Mouse (Mus musculus) lung, postnatal 14 days (tissue): ENCODE data around the gene Nutf2.
"Not testable (repeated sequence)": the region's sequence is repeated elsewhere in the genome, so short reads cannot be mapped to it uniquely, and the experiment has no call there.

Experiments
- DNase-seq: peaks from one replicate; pipeline ENCODE4 v3.0.0; 2021

Nutf2 gene

DNA sequence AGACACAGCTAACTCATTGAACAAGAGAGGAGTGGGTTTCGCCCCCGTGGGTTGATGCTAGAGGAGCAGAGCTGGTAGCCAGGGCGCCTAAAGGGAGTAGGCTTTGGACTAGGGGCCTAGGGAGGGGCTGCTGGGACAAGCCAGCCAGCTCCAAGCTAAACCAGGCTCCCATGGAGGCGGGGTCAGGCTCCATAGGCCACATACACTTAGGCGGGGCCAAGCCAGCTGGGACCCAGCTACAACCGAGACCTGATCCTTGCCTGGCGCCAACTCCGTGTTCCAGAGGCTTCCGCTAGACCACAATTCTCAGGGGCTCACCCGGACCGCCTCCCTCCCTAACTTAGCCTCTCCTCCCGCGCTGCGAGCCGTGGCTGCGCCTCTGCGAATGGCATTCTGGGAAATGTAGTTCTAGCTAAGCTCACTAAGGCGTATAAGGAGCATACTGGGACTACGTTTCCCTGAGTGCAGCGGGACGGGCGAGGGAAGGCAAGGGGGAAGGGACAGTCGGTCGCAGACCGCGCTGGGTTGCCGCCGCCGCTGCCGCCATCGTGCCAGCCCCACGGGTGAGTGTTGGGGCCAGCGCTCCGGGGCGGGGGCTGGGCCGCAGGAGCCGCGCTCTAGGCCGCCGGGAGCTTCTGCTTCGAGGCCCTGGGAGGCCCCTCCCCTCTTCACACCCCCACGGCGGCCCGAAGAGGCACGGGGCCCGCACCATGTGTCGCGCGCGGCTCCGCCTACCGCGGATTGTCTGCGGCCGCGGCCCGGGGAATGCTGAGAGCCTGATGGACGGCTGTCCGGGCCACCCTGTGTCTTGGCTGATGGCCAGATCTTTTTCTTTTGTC is at the start of gene Nutf2:
Gene Nutf2, plus strand, starts transcription at position 438 of the 839 bp plus-strand sequence.
- peak; percentile 93 for DNase-seq

DNA sequence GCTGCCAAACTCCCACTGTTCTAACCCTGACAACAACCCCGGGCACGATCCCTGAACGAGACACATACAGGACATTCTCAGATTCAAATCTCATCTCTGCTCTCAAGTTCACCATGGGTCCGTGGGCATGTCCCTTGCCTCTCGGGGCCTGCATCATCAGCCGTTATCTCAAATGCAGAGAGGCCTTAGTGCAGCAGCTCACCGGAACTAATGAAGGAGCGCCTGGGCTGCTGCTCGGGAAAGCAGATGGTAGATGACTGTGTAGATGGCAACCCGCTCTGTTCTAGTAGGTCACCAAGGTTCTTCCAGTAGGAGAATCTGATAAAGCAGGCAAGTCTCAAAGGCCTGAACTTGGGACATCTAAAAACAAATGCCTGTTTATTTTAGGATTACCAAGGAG is 49.3 kb upstream of the Nutf2 start:
- no peak for DNase-seq

DNA sequence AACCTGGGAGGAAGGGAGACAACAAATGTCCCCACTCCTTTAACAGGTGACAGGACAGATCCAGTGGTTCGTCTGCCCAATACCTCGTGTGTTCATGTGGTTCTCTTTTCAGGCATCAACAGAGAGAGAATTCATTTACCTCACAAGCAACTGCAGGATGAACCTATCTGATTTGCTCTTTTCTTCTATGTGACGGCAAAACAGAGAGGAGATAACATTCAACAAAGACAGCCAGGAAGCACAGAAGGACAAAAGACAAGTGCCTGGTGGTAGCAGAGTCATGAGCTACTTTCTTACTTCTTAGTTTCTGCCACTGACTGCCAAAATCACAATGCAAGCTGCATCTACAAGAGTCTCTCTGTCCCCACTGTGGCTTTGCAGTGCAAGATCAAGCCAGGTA is 48.8 kb upstream of the Nutf2 start:
- DNase-seq = no peak

DNA sequence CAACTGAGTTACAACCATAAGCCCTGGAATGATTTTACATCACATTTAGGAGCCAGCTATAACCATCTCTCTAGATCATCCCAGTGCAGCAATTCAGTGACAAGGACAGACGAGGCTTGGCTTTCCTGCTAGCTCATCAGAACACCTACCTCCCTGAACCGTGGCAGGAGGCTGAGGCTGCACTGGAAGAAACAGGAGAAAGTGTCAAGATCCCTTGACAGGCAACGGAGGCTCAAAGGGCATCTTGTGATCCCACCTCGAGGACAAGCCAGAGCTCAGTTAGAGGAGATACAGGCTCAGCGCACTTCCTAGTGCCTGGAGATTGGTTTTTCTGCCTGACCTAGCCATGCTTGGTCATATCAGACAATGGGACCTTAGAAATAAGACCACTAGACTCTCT is 47.9 kb upstream of the Nutf2 start:
- no peak for DNase-seq

DNA sequence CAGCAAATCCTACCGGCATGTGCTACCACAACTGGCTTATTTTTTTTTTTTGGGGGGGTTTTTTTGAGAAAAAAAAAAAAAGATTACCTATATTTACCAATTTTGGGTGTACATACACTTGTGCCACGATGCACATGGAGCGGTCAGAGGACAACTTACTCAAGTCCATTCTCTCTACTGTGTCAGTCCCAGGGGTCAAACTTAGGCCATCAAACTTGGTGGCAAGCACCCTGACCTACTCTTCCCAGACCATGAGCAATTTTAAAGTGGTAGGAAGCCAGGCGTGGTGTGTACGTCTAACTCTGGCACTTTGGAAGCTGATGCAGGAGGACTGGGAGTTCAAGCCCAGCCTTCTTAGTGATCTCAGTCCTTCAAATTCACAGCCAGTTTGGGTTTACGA is 47.1 kb upstream of the Nutf2 start:
- DNase-seq = no peak

DNA sequence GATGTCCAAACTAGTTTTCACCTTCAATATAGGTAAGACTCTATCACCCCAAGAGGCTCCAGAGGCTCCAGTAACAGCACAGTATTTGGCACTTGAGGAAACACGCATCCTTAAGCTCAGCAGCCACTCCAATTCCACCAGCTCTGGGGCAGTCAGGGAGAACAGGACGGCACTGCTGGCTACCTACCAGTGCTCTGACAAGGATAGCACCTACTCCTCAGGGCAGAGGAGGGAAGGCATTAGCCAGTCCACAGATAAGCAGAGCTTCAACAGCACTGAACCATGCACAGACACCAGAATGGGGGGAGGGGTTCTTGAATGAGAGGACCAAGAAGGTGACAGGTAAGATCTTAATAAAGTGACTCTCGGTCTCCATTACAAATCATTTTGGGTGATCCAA is 40.7 kb upstream of the Nutf2 start:
- no peak for DNase-seq

DNA sequence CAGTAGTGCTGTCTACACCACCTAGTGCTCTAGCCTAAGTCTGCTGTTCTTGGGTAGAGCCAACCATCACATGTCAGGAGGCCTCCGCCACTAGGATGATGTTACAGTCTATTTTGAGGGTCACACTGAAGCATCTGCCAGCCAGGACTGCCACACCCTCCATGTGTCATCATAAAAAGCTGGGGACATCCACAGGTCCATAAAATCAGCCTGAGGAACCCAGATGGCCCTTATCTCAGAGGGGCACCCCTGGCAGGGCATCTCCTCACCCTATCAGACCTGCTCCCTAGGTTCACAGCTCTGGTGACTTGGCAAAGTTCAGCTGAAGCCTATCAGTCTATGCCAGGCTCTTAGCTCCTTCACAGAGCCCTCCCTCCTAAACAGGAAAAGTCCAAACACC is 39.5 kb upstream of the Nutf2 start:
- DNase-seq = no peak

DNA sequence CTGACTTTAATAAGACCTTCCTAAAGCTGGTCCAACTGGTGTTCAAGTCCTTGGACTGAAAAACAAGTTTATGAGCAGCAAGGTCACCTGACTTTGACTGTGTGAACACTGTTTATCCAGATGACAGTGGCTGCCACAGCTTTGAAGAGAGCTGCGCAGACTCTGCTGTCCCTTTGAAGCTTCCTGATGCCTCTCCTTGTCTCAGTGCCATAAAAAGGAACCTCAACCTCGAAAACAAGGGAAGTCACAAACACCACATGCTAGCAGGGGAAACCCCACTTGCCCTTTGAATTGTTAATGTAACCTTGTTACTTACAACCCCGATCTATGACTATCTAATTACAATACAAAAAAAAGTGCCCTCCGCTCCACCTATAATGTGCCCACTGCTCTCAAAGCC is 34.9 kb upstream of the Nutf2 start:
- DNase-seq = no peak

DNA sequence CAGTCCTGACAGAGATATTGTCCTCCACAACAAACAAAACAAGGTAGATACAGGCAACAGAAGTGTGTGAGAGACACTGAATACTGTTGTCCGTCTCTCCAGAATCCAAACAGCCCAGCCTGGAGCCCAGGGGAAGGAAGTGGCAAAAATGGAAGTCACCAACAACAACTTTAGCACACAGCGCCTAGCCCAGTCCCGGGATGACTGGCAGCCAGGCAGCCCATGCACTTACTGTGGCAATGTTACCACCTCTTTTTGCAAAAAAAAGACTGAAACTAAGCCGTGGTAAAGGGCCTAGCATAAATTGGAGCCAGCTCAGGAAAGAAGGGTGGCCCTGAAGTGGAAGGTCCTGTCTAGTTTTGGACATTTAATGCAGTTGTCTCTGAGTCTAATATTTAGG is 34.0 kb upstream of the Nutf2 start:
- peak; percentile 15 for DNase-seq

DNA sequence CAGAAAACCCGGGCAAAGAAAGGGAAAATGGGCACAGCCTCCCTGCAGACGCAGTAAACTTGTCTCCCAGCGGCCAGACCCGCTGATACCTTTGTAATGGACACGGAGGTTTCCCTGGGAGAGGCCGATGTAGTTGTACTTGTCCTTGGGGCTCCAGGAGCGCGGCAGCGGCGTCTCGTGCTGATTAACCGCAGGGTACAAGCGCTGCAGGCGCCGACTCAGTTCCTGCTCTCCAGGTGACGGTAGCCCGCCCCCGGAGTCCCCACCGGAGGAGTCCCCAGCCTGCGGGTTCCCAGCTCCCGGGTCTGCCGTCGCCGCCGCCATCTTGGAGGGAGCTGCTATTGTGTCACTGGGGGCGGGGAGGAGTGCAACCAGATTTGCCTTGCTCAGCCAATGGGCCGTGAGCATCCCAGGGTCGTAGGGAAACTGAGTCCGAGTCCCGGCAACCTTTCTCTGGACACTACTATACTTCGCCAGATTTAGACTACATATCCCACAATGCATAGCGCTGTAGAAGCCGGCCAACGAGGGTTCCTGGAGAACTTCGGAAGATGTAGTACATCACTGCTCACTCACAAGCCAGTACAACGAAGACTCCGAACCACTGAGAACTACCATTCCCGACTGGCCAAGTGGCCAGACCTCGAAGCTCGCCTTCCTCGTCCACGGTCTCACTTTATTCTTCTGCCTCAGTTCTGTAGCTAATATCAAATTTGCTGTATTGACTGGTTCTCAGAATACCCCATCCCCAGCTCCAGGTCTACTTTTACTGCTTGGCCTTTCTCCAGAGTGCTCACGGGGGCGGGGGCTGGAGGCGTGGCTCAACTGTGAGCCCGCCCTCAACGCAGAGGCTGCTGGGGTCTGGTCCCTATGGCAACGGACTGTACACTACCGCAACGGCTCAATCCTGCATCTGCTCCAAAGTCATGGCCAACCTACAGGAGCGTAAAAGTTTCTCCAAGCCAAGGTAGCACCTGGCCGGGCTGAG is 33.2 kb upstream of the Nutf2 start, which contains the start of the genes Ranbp10 and Tsnaxip1:
Gene Ranbp10, minus strand, starts transcription at position 490 of the 988 bp plus-strand sequence.
Gene Tsnaxip1, plus strand, starts transcription at position 871 of the 988 bp plus-strand sequence.
- peak; percentile 93 for DNase-seq

DNA sequence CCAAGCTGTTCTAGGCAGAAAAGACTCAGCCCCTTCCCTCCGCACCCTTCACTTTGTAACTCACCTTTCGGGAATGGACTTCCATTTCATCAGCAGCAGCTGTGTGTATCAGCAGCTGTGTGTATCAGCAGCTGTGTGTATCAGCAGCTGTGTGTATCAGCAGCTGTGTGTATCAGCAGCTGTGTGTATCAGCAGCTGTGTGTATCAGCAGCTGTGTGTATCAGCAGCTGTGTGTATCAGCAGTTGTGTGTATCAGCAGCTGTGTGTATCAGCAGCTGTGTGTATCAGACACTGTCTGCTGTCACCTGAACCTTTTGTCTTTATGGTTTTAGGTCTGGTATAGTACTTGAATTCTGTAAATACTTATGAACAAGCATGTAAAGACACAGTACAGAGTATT is 26.6 kb upstream of the Nutf2 start:
- DNase-seq = not testable (repeated sequence)

DNA sequence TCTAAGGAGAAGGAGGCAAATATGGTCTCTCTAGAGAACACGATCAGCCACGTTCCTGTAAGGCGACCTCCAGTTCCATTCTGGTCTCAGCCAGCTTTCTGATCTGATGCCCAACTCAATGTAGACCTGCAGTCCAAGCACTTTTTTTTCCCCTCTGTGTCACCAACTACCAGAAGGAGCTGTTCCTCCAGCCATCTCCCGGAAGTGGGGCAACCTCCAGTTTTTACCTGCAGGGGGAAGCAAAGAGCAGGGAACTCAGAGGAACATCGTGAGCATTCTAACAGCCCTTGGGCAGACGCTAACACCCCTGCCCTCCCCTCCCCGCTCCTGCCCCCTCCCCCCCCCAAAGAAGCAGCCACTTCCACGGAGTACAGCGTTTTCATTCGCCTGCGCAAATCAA is 25.1 kb upstream of the Nutf2 start:
- peak; percentile 86 for DNase-seq

DNA sequence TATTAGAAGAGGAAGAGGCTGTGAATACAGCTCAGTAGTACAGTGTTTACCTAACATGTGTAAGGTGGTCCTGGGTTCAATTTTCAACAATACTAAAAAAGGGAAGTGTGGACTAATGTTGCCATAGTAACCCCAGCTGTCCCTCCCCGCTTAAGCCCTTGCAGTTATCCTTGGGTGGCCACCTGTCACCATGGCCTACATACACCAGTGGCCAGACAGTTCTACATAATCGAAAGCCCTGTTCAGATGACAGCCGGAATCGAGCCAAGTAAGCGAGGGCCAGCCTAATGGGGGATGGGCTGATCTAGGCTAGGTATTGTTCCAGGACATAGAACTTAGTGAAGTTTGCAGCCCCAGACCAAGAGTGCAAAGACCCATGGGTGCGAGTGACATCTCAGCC is 23.4 kb upstream of the Nutf2 start:
- no peak for DNase-seq

DNA sequence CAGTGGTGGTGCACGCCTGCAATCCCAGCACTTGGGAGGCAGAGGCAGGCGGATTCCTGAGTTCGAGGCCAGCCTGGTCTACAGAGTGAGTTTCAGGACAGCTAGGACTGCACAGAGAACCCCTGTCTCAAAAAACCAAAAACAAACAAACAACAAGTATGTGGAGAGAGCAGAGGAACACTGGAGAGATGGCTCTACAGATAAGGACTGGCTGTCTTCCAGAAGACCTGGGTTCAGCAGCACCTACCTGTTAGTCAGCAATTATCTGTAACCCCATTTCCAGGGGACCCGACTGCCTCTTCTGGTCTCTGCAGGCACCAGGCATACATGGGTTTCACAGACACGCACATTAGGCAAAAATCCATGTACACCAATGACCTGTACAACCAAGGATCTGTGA is 21.2 kb upstream of the Nutf2 start:
- DNase-seq = no peak

DNA sequence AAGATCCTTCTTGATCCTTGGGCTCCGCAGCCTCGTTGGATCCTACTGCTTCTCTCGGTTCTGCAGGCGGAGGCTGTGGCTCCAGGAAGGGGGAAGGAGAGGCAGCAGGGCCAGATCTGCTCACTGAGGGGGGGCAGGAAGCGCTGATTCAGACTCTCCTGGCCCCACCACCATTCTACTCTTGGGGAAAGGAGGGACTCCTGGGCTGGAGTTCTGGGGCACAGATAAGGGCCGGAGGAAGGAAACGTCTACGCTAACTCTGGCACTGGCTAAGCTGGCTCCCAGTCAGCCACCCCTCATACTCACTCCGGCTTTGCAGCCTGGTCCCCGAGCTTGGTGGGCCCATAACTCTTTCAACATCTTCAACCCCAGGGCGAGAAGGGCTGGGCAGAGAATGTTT is 13.7 kb upstream of the Nutf2 start:
- no peak for DNase-seq

DNA sequence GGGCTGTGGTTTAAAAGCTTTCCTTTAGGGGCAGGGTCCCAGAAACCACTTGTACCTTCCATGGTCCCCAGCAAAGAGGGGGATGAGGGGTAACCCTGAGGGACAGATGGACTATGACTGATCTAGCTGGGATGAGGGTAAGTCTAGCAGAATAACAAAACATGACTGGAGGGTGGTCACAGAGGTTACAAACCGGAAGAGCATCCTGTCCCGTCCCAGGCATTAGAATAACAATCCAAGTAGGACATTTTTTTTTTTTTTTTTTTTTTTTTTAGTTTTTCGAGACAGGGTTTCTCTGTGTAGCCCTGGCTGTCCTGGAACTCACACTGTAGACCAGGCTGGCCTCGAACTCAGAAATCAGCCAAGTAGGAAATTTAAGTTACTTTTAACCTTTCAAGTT is 10.4 kb upstream of the Nutf2 start:
- no peak for DNase-seq

DNA sequence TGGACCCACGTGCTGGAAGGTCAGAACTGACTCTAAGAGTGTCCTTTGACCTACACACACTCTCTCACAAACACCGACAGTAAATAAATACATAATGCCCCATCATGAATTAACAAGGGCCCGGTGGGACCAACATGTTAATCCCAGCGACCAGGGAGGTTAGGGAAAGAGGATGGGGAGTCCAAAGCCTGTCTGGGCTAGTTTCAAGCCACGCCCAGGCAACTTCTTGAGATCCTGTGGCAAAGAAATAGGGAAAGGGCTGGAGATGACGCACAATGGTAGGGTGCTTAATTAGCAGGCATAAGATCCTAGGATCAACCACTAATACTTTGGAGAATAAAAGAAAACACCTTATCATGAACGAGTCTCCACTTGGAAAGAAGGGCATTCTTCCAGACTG is 9.8 kb upstream of the Nutf2 start:
- no peak for DNase-seq

DNA sequence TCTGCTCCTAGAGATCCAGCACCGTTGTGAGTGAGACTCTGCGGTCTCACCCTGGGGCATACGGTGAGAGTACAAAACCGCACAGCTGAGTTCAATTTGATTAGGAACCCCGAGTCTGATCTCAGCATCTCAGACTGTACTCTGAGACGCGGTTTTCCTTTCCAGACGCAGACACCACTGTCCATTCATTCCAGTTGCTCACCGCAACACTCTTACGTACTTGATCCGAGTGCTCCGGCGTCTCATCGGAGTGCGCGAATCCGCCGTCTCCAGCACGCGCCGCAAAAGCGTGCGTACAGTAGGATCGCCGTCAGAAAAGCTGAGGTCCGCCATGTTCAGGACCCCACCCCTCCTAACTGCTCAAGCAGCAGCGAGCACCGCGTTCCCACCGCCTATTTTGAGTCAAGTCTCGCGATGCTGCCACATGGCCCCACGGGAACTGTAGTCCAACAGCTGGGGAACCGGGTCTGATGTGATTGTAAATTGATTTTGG is 8.7 kb upstream of the Nutf2 start:
- DNase-seq = peak; percentile 90

DNA sequence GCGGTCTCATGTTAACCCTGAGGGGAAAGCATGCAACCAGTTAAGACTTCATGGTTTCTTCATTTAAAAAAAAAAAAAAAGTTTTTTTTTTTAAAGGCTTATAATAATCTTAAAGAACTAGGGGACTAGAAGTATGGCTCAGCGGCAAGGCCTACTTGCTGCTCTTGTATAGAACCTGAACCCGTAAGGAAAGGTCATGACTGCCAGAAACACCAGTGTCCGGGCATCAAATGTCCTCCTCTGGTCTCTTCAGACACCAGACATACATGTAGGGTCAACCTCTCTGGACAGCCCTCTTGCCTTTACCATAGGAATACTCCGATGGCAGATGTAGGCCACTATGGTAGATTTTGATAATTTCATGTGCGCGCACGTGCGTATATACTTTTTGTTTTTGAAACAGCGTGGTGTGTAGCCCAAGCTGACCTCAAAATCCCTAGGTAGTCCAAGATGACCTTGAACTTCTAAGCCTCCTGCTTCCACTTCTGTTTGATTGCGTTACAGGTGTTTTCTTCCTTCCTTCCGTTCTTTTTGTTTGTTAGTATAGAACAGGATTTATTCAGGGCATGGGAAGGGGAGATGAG is 8.1 kb upstream of the Nutf2 start:
- no peak for DNase-seq

DNA sequence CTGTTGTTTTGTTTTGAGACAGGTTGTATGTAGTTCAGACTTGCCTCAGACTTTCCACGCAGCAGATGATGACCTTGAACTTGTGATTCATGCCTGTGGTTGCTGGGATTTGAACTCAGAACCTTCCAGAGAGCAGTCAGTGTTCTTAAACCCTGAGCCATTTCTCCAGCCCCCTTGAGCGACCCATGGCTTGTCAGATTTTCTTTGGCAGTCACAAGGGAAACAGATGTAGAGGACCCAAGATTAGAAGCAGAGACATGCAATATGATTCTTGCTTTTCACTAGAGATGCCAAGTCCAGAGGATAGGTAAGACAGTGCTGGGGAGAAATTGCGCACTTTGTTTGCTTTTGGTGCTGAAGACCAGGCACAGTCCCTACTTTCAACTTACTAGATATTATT is 7.2 kb upstream of the Nutf2 start, which contains the start of gene Cenpt:
Gene Cenpt, minus strand, starts transcription at position 101 of the 400 bp plus-strand sequence.
- DNase-seq = no peak

DNA sequence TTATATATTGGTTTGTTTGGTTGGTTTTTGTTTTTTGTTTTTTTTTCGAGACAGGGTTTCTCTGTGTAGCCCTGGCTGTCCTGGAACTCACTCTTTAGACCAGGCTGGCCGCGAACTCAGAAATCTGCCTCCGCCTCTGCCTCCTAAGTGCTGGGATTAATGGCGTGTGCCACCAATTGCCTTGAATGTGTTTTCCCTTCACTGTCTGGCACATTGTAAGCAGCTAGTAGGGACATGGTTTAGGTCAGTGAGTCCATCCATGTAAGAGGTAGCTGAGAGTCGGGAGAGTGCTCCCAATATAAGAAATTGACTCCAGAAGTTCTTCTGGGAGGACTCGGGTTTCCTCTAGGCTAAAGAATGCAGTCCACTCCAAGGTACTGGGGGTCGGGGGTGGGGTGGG is 6.1 kb upstream of the Nutf2 start:
- DNase-seq = no peak

DNA sequence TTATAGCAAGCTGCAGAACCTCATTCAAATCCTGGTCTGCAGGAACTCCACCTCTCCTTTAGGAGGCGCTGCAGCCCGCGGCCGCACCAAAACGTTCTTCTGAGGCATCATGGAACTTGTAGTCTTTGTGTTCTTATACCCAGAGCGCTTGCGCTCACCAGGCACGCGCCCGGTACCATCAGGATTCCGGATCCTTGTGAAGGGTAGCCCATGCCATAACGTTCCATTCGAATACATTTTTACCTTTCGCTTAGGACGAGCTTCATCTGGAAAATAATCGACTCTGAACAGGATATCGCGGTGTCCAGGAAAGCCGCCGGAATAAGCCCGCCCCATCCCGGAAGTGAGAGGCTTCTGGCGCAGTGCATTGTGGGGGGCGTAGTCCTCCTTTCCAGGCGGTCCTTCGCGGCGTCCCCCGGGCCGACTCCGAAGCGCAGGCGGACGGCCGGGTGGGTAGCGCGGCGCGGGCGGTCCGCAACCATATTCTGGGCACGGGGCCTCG is 5.6 kb upstream of the Nutf2 start, which contains the start of gene Thap11:
Gene Thap11, plus strand, starts transcription at position 418 of the 502 bp plus-strand sequence.
- peak; percentile 93 for DNase-seq
